Mouse (Mus musculus): ENCODE measurements around the gene Ccnc.

The Ccnc gene

GRCm38 (mm10) chr4:21727615-21728165 is at the start of gene Ccnc:
Ccnc (plus strand) TSS chr4:21727701.
- peak; percentile 88 for DNase-seq

- no peak for DNase-seq
These were observed 49.2 kb upstream of the Ccnc start for GRCm38 (mm10) chr4:21678101-21678974.

GRCm38 (mm10) chr4:21678975-21679623 is 48.4 kb upstream of the Ccnc start:
- DNase-seq: no peak

- no peak for DNase-seq
These were observed 47.6 kb upstream of the Ccnc start for GRCm38 (mm10) chr4:21679624-21680480.

GRCm38 (mm10) chr4:21680971-21681370 is 46.5 kb upstream of the Ccnc start:
- no peak for DNase-seq

- no peak for DNase-seq
These were observed 44.9 kb upstream of the Ccnc start for GRCm38 (mm10) chr4:21682421-21683150.

- DNase-seq: no peak
These were observed 43.0 kb upstream of the Ccnc start for GRCm38 (mm10) chr4:21684341-21684970.

- no peak for DNase-seq
These were observed 41.9 kb upstream of the Ccnc start, which contains the start of gene Prdm13 for GRCm38 (mm10) chr4:21685595-21686091. Prdm13 (minus strand) TSS chr4:21685963.

GRCm38 (mm10) chr4:21686416-21686815 is 41.1 kb upstream of the Ccnc start:
- DNase-seq: no peak

- DNase-seq: no peak
These were observed 40.6 kb upstream of the Ccnc start for GRCm38 (mm10) chr4:21686934-21687333.

GRCm38 (mm10) chr4:21687783-21688702 is 39.5 kb upstream of the Ccnc start:
- DNase-seq: no peak

- no peak for DNase-seq
These were observed 38.7 kb upstream of the Ccnc start for GRCm38 (mm10) chr4:21688703-21689200.

- DNase-seq: no peak
These were observed 38.0 kb upstream of the Ccnc start for GRCm38 (mm10) chr4:21689492-21689941.

- DNase-seq: no peak
These were observed 37.3 kb upstream of the Ccnc start for GRCm38 (mm10) chr4:21690221-21690620.

GRCm38 (mm10) chr4:21695638-21696254 is 31.8 kb upstream of the Ccnc start:
- peak; percentile 23 for DNase-seq

GRCm38 (mm10) chr4:21705046-21705445 is 22.5 kb upstream of the Ccnc start:
- no peak for DNase-seq

- peak; percentile 21 for DNase-seq
These were observed 15.4 kb upstream of the Ccnc start for GRCm38 (mm10) chr4:21712147-21712546.

- DNase-seq: no peak
These were observed 4.7 kb upstream of the Ccnc start for GRCm38 (mm10) chr4:21722752-21723334.
